Mouse (Mus musculus): Measurements from ENCODE around the gene Prpf31.

GRCm38 (mm10) chr7:3609082-3609481 is 20.7 kb upstream of the Prpf31 start:
- no peak for TF ChIP-seq CTCF (IDR thresholded peaks at IDR 0.05; ENCODE audit: extremely low read depth, insufficient read depth, insufficient read length, insufficient replicate concordance)
- TF ChIP-seq POLR2A (IDR thresholded peaks at IDR 0.05; ENCODE audit: low read depth, low read length) = no peak
